Mouse (Mus musculus) midbrain, embryonic 11.5 days (tissue): ENCODE results near the gene Fblim1. TPM values are rescaled to one million over a fixed set of nuclear protein-coding genes. Genes with fewer than 3 reads are reported as not detected.
"Not testable (repeated sequence)": the region's sequence is repeated elsewhere in the genome, so short reads cannot be mapped to it uniquely, and the experiment has no call there.

Source experiments
- ATAC-seq: fragments of 200-750 bp; cut with Nextera tagmentation; 2 replicates; pipeline ENCODE4 v1.8.0; 2017; ENCODE audit warnings: moderate TSS enrichment, moderate library complexity; ENCODE audit not compliant: low FRiP score
- DNase-seq: peaks from one replicate; pipeline ENCODE4 v3.0.0; 2015; ENCODE audit warnings: low spot score; ENCODE audit errors: missing footprints
- H3K27ac ChIP-seq: fragments of 300-500 bp; sonication (generic); 2 replicates; pipeline ENCODE4 v1.5.1; 2014; ENCODE audit warnings: low read depth, low read length
- H3K27me3 ChIP-seq: fragments of 300-500 bp; sonication (generic); 2 replicates; pipeline ENCODE4 v1.6.1; 2014; ENCODE audit warnings: mild to moderate bottlenecking, low read length, moderate library complexity, mixed read lengths; ENCODE audit not compliant: control insufficient read depth, insufficient read depth
- H3K36me3 ChIP-seq: fragments of 300-500 bp; sonication (generic); 2 replicates; pipeline ENCODE4 v1.6.1; 2014; ENCODE audit warnings: mild to moderate bottlenecking, low read length, moderate library complexity, mixed read lengths; ENCODE audit not compliant: control insufficient read depth, insufficient read depth
- H3K4me1 ChIP-seq: fragments of 300-500 bp; sonication (generic); 2 replicates; pipeline ENCODE4 v1.6.1; 2014; ENCODE audit warnings: low read length; ENCODE audit not compliant: control insufficient read depth, insufficient read depth
- H3K4me2 ChIP-seq: fragments of 300-500 bp; sonication (generic); 2 replicates; pipeline ENCODE4 v1.6.1; 2014; ENCODE audit warnings: mild to moderate bottlenecking, moderate library complexity
- H3K4me3 ChIP-seq: fragments of 300-500 bp; sonication (generic); 2 replicates; pipeline ENCODE4 v1.5.1; 2014; ENCODE audit warnings: low read depth, low read length
- H3K9ac ChIP-seq: fragments of 300-500 bp; sonication (generic); 2 replicates; pipeline ENCODE4 v1.6.1; 2014; ENCODE audit warnings: low read length
- H3K9me3 ChIP-seq: fragments of 300-500 bp; sonication (generic); 2 replicates; pipeline ENCODE4 v1.6.1; 2016; ENCODE audit warnings: low read length; ENCODE audit not compliant: control insufficient read depth
- WGBS: fragments of 180-500 bp; shearing (Covaris S2); extraction: QIAGEN DNeasy Blood & Tissue Kit; methylation state at CpG from one replicate; pipeline ENCODE4 v1.1.7; 2014; 5-methylcytosine and 5-hydroxymethylcytosine counted together
- polyA plus RNA-seq: library from polyadenylated mRNA; unstranded; fragments of >200 nt; fragmentation: Nextera tagmentation; extraction: Ambion mirVana; gene quantifications from 2 replicates; pipeline ENCODE4 v1.2.1, GENCODE M21; 2014

The Fblim1 gene
- polyA plus RNA-seq, 1 experiment from 2014 or later = 20.0 TPM

DNA sequence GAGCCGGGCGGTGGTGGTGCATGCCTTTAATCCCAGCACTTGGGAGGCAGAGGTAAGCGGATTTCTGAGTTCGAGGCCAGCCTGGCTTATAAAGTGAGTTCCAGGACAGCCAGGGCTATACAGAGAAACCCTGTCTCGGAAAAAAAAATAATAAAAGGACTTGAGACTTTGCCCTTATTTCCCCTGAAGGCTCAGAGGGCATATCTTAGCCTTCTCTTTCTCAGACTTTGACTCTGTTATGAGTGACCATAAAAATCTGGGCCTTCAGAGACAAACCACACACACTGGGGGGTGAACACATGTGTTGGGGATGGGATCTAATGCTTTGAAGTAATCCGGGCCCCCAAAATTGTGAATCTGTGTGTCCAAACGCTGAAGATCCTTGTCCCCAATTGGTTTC, 38.7 kb downstream of the Fblim1 start:
- not testable (repeated sequence) for ATAC-seq, H3K4me3 ChIP-seq, H3K9ac ChIP-seq, H3K4me2 ChIP-seq, H3K36me3 ChIP-seq, H3K27ac ChIP-seq, H3K27me3 ChIP-seq, H3K9me3 ChIP-seq, H3K4me1 ChIP-seq, DNase-seq
- WGBS = 87% methylated on average over 7 of the region's 7 CpGs

DNA sequence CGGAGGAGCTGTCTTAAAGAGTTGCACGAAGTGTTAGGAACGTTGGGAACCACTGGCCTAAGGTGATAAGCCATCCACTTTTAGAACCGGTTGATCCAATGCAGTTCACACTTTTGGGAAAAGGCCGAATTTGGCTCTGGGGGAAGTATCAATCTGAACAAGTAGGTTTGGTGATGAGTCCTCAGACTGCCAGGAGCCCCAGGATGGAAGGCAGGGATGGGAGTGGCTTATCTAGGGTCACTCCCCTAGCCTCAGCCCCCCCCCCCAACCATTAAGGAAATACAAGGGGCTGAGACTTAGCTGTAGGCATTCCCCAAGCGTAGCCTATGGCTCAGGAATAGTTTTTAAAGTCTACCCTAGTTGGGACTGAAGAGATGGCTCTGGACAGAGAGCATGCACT, 39.7 kb downstream of the Fblim1 start:
- Histone ChIP-seq H3K27ac (no peak overlapping the region), H3K4me2 (no peak overlapping the region), H3K27me3 (no peaks in the 10 kb centered on the region), H3K4me1 (no peaks in the 10 kb centered on the region; the same call in 1 of the 2 replicates), H3K4me3 (no peak overlapping the region), H3K9me3 (no peaks in the 10 kb centered on the region), H3K36me3 (no peaks in the 10 kb centered on the region), H3K9ac (no peak overlapping the region)
- WGBS = 87% methylated on average over 6 of the region's 6 CpGs
- DNase-seq (no peak), ATAC-seq (no peak)

DNA sequence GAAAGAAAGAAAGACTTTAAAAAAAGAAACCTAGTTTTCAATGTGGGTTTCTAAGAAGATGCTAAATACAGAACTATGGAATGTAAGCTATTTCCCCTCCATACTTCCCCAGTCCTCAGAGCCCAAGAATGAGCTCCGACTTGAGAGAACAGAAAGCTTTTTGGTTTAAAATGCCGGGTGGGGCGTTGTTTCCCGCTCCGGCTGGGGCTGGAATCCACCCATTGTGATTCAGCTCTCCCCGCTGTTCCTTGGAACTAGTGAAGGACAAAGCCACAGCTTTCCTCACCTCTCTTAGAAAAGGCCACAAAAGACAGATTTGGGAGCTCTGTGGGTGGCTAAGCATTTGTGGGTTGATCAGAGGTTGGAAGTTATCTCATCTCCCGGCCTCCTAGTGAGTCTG, 40.6 kb downstream of the Fblim1 start:
- Histone ChIP-seq H3K27me3 (no peaks in the 10 kb centered on the region), H3K4me2 (no peak overlapping the region), H3K27ac (no peak overlapping the region), H3K4me1 (no peaks in the 10 kb centered on the region; the same call in 1 of the 2 replicates), H3K9me3 (no peaks in the 10 kb centered on the region), H3K9ac (no peak overlapping the region), H3K36me3 (no peaks in the 10 kb centered on the region), H3K4me3 (no peak overlapping the region)
- 13% methylated on average over 7 of the region's 7 CpGs for WGBS
- no peak for DNase-seq
- ATAC-seq = no peak

DNA sequence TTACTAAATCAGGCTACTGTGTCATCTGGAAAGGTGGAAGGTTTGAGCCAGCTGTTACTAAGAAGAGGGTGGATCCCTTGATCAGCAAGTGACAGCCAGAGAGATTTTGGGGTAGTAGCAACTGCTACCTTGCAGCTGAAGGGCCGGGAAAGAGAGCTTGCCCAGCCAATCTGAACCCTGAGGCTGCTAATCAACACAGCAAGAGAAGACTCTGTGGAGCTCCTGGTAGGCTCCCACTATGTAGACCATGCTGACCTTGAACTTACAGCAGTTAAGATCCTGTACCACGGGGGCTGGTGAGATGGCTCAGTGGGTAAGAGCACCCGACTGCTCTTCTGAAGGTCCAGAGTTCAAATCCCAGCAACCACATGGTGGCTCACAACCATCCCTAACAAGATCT, 41.2 kb downstream of the Fblim1 start:
- 86% methylated on average over 3 of the region's 3 CpGs for WGBS
- no peak overlapping the region for H3K4me2 ChIP-seq
- DNase-seq (no peak), ATAC-seq (no peak)
- H3K36me3 ChIP-seq = no peaks in the 10 kb centered on the region
- H3K9me3 ChIP-seq = no peaks in the 10 kb centered on the region
- H3K27me3 ChIP-seq = no peaks in the 10 kb centered on the region
- H3K4me3 ChIP-seq = no peak overlapping the region
- no peak overlapping the region for H3K9ac ChIP-seq
- H3K27ac ChIP-seq = no peak overlapping the region
- H3K4me1 ChIP-seq = no peaks in the 10 kb centered on the region; the same call in 1 of the 2 replicates

DNA sequence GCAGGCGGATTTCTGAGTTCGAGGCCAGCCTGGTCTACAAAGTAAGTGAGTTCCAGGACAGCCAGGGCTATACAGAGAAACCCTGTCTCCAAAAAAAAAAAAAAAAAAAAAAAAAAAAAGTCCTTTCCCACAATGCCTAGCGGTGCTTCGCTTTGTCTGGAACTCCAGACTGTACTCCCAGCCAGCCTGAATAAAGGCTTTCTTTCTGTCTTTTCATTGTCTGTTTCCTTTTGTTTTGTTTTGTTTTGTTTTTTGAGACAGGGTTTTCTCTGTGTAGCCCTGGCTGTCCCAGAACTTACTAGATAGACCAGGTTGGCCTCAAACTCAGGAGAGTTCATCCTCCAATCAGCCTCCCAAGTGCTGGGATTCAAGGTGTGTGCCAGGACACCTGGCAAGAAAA, 41.7 kb downstream of the Fblim1 start:
- Histone ChIP-seq H3K4me1 (peaks cover 4% of the 10 kb centered on the region), H3K4me2 (no peak overlapping the region), H3K4me3 (no peak overlapping the region), H3K9me3 (no peaks in the 10 kb centered on the region), H3K9ac (no peak overlapping the region), H3K36me3 (no peaks in the 10 kb centered on the region), H3K27ac (no peak overlapping the region), H3K27me3 (no peaks in the 10 kb centered on the region)
- ATAC-seq (no peak), DNase-seq (no peak)
- 86% methylated on average over 4 of the region's 4 CpGs for WGBS

DNA sequence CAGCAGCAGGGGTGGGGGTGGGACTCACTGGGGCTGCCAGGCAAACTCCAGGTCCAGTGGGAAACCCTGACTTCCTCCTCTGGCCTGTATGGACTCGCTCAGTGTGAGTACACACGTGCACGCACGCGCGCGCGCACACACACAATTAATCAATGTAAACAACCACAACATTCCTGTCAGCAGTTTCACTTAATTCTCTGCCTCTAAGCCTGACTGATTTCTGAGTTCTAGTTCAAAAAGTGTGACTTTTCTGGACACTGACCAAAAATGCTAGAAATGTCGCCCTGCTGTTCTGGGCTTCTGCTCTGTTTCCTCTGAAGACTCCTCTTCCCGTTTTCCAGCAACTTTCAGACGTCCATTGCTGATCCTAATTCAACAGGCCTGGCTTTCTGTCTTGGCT, 43.6 kb downstream of the Fblim1 start:
- H3K27me3 ChIP-seq = no peaks in the 10 kb centered on the region; the same call in 1 of the 2 replicates
- peaks cover 12% of the 10 kb centered on the region for H3K4me1 ChIP-seq
- no peaks in the 10 kb centered on the region for H3K36me3 ChIP-seq
- DNase-seq (no peak), ATAC-seq (no peak)
- WGBS = 88% methylated on average over 11 of the region's 11 CpGs
- no peak overlapping the region for H3K9ac ChIP-seq
- H3K4me3 ChIP-seq = no peak overlapping the region
- no peaks in the 10 kb centered on the region for H3K9me3 ChIP-seq
- no peak overlapping the region for H3K27ac ChIP-seq
- no peak overlapping the region for H3K4me2 ChIP-seq

DNA sequence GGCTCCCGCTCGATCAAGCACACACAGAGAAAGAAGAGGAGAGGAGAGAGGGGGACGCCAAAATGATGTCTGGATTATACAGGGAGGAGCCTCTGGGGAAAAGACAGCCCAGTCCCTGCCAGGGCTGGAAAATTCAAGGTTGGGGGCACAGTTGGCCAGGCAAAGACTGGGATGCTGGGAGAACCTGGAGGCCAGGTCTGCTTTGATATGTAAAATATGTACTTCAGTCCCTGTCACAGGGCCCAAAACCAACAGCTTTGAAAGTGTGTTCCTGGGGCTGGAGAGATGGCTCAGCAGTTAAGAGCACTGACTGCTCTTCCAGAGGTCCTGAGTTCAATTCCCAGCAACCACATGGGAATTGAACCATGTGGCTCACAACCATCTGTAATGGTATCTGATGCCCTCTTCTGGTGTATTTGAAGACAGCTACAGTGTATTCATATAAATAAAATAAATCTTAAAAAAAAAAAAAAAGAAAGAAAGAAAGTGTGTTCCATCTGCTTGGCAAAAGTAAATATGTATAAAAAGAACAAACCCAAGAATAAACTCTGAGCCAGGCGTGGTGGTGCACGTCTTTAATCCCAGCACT, 44.5 kb downstream of the Fblim1 start:
- 65% methylated on average over 5 of the region's 5 CpGs for WGBS

DNA sequence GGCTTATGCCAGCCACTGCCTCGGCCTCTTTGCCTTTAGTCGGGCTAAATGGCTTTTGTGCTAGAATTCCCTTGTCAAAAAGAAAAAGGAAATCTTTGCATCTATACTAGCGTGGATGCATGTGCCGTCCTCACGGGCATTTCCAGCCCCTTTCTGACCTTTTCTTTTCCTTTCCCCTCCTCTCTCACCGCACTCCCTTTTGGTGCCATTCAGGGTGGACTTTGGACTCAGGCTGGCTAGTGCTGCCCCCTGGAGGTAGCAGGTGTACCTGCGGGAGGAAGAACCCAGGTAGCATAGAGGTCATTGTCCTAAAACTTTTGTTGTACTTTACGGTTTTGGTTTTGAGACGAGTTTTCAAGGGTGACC, 46.0 kb downstream of the Fblim1 start:
- DNase-seq = peak; percentile 97
- Histone ChIP-seq H3K4me1 (peaks cover 12% of the 10 kb centered on the region), H3K4me2 (peak overlapping the region; percentile 66), H3K4me3 (peak overlapping the region; percentile 36), H3K36me3 (no peaks in the 10 kb centered on the region), H3K9me3 (no peaks in the 10 kb centered on the region), H3K27ac (peak overlapping the region; percentile 67; the same call in 1 of the 2 replicates), H3K27me3 (no peaks in the 10 kb centered on the region; the same call in 1 of the 2 replicates), H3K9ac (peak overlapping the region; percentile 52)
- 5% methylated on average over 9 of the region's 9 CpGs for WGBS
- peak; percentile 67 for ATAC-seq

More for the DNA sequence above, 44.5 kb downstream of the Fblim1 start:
- not testable (repeated sequence) for H3K36me3 ChIP-seq, H3K4me3 ChIP-seq, DNase-seq, ATAC-seq, H3K9me3 ChIP-seq, H3K9ac ChIP-seq, H3K27ac ChIP-seq, H3K27me3 ChIP-seq, H3K4me2 ChIP-seq
- peaks cover 12% of the 10 kb centered on the region for H3K4me1 ChIP-seq

DNA sequence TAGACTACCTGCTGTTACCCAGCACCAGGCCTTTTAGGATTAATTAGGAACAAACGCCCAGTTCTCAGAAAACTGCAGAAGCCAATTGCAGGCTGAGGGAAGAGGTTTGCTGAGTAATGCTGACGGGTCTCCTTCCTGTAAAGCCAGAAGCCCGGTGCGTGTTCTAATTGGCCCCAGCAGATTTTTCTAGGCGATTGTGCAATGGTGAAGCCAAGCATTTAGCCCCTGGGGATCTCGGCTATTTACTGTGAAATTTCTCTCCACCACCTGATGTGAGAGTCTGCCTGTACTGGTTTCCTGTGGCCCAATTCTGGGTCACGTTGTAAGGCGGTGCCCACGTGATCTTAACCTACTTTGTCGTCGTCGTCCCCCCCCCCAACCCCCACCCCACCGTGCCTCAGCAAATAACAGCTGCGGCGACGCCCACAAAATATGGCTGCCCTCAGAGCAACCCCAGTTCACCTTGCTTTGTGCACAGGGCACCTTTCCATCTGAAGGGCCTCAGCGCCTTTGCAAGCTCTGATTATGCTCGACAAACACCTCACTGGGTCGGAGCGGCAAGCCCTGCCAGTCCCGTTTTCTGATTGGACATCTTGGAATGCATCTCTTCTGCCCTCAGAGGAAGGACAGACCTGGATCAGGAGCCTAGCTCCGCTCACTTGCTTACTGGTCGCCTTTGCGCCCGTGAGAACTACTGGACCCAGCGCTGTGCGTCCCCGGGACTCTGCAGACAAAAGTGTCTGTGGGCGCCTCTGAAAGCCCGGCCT, 46.6 kb downstream of the Fblim1 start:
- Histone ChIP-seq H3K9ac (peak overlapping the region; percentile 52), H3K9me3 (no peaks in the 10 kb centered on the region), H3K36me3 (no peaks in the 10 kb centered on the region), H3K4me2 (peak overlapping the region; percentile 66), H3K4me1 (peaks cover 12% of the 10 kb centered on the region), H3K4me3 (peak overlapping the region; percentile 36), H3K27ac (peak overlapping the region; percentile 67; the same call in 1 of the 2 replicates), H3K27me3 (no peaks in the 10 kb centered on the region; the same call in 1 of the 2 replicates)
- WGBS = under 1% methylated on average over 30 of the region's 30 CpGs
- peak; percentile 93 for DNase-seq
- ATAC-seq = peak; percentile 77
